Mouse (Mus musculus): ENCODE data around the gene Snd1. TPM values are rescaled to one million over a fixed set of nuclear protein-coding genes. Genes with fewer than 3 reads are reported as not detected.

Snd1 gene
- total and polyA plus RNA-seq, 3 experiments = 83.7 to 377 (median 210) TPM

- no peaks in the 10 kb centered on the region for H3K4me1 ChIP-seq (ENCODE audit: control insufficient read depth in 1 of 2, insufficient read depth in 2 of 2)
- dilution Hi-C loops (cut with MboI; ENCODE audit: extremely low pct_ligation_motif_present, extremely low pct_unique_long_range_greater_than_20kb, low sequenced_read_pairs) = no loop called here
- H3K9ac ChIP-seq (ENCODE audit: insufficient read depth, low read depth) = no peak overlapping the region
- H3K4me3 ChIP-seq (replicated peaks in 1 of 3; ENCODE audit: low read depth in 2 of 3, low read length in 2 of 3, poor library complexity in 1 of 3) = no peak overlapping the region
- H3K27ac ChIP-seq (ENCODE audit: insufficient read depth, low read depth) = no peak overlapping the region
- TF ChIP-seq ZMIZ1 (IDR thresholded peaks at IDR 0.05; ENCODE audit: low read depth, low read length) = no peak
- TF ChIP-seq EP300 (IDR thresholded peaks at IDR 0.05; ENCODE audit: low read length) = no peak
- TF ChIP-seq TCF12 (IDR thresholded peaks at IDR 0.05; ENCODE audit: low read depth, low read length) = no peak
- no peak for TF ChIP-seq RCOR1 (conservative IDR thresholded peaks at IDR 0.05; ENCODE audit: low read depth, low read length)
- no peaks in the 10 kb centered on the region for H3K27me3 ChIP-seq (replicated peaks)
- no peak overlapping the region for H3K4me2 ChIP-seq (ENCODE audit: insufficient read depth, low read depth, poor library complexity, severe bottlenecking)
- H3K36me3 ChIP-seq (replicated peaks in 1 of 2; ENCODE audit: control insufficient read depth in 1 of 2, insufficient read depth in 1 of 2, low read length in 1 of 2) = peaks cover 15 to 35% of the 10 kb centered on the region in 2 experiments
- no peak for DNase-seq (ENCODE audit: extremely low read depth)
- in situ Hi-C loops (cut with MboI; ENCODE audit: low pct_ligation_motif_present, low pct_unique_long_range_greater_than_20kb, low sequenced_read_pairs) = no loop called here
- H3K9me3 ChIP-seq (replicated peaks; ENCODE audit: low read length) = no peaks in the 10 kb centered on the region
- peaks cover 15% of the 10 kb centered on the region for H3K79me2 ChIP-seq (replicated peaks; ENCODE audit: control insufficient read depth, extremely low read depth, insufficient read depth, poor library complexity, severe bottlenecking)
These were observed 170.3 kb downstream of the Snd1 start for GRCm38 (mm10) chr6:28645231-28645630.

GRCm38 (mm10) chr6:28656511-28656910 is 181.6 kb downstream of the Snd1 start:
- in situ Hi-C loops (cut with MboI; ENCODE audit: low pct_ligation_motif_present, low pct_unique_long_range_greater_than_20kb, low sequenced_read_pairs) = no loop called here
- no peaks in the 10 kb centered on the region for H3K9me3 ChIP-seq (replicated peaks; ENCODE audit: low read length)
- no peak overlapping the region for H3K9ac ChIP-seq (ENCODE audit: insufficient read depth, low read depth)
- no peak for TF ChIP-seq SIN3A (IDR thresholded peaks at IDR 0.05; ENCODE audit: low read length)
- no peak for TF ChIP-seq MAX (IDR thresholded peaks at IDR 0.05; ENCODE audit: low read length)
- TF ChIP-seq ELF1 (IDR thresholded peaks at IDR 0.05; ENCODE audit: low read depth, low read length) = no peak
- no peak for TF ChIP-seq UBTF (IDR thresholded peaks at IDR 0.05; ENCODE audit: low read depth, low read length)
- TF ChIP-seq CHD2 (IDR thresholded peaks at IDR 0.05; ENCODE audit: low read length) = no peak
- TF ChIP-seq BHLHE40 (IDR thresholded peaks at IDR 0.05; ENCODE audit: low read depth, low read length) = no peak
- no peak for TF ChIP-seq PAX5 (IDR thresholded peaks at IDR 0.05; ENCODE audit: low read length)
- TF ChIP-seq ZNF384 (IDR thresholded peaks at IDR 0.05; ENCODE audit: low read depth, low read length) = no peak
- peaks cover 7% of the 10 kb centered on the region; the same call in 1 of the 2 replicates for H3K79me2 ChIP-seq (replicated peaks; ENCODE audit: control insufficient read depth, extremely low read depth, insufficient read depth, poor library complexity, severe bottlenecking)
- no peak overlapping the region for H3K4me3 ChIP-seq (replicated peaks in 1 of 3; ENCODE audit: low read depth in 2 of 3, low read length in 2 of 3, poor library complexity in 1 of 3)
- dilution Hi-C loops (cut with MboI; ENCODE audit: extremely low pct_ligation_motif_present, extremely low pct_unique_long_range_greater_than_20kb, low sequenced_read_pairs) = no loop called here
- H3K27me3 ChIP-seq (replicated peaks) = no peaks in the 10 kb centered on the region
- H3K27ac ChIP-seq (ENCODE audit: insufficient read depth, low read depth) = no peak overlapping the region
- no peaks in the 10 kb centered on the region for H3K4me1 ChIP-seq (ENCODE audit: control insufficient read depth in 1 of 2, insufficient read depth in 2 of 2)
- no peak overlapping the region for H3K4me2 ChIP-seq (ENCODE audit: insufficient read depth, low read depth, poor library complexity, severe bottlenecking)
- no peak for DNase-seq (ENCODE audit: extremely low read depth)
- H3K36me3 ChIP-seq (replicated peaks in 1 of 2; ENCODE audit: control insufficient read depth in 1 of 2, insufficient read depth in 1 of 2, low read length in 1 of 2) = peaks cover 8 to 50% of the 10 kb centered on the region in 2 experiments

GRCm38 (mm10) chr6:28663004-28663403 is 188.1 kb downstream of the Snd1 start:
- no peak overlapping the region for H3K4me2 ChIP-seq (ENCODE audit: insufficient read depth, low read depth, poor library complexity, severe bottlenecking)
- peaks cover 6 to 53% of the 10 kb centered on the region in 2 experiments for H3K36me3 ChIP-seq (replicated peaks in 1 of 2; ENCODE audit: control insufficient read depth in 1 of 2, insufficient read depth in 1 of 2, low read length in 1 of 2)
- in situ Hi-C loops (cut with MboI; ENCODE audit: low pct_ligation_motif_present, low pct_unique_long_range_greater_than_20kb, low sequenced_read_pairs) = no loop called here
- H3K9me3 ChIP-seq (replicated peaks; ENCODE audit: low read length) = no peaks in the 10 kb centered on the region
- no peak for DNase-seq (ENCODE audit: extremely low read depth)
- H3K4me3 ChIP-seq (replicated peaks in 1 of 3; ENCODE audit: low read depth in 2 of 3, low read length in 2 of 3, poor library complexity in 1 of 3) = no peak overlapping the region
- H3K9ac ChIP-seq (ENCODE audit: insufficient read depth, low read depth) = no peak overlapping the region
- peaks cover 12% of the 10 kb centered on the region; the same call in 1 of the 2 replicates for H3K79me2 ChIP-seq (replicated peaks; ENCODE audit: control insufficient read depth, extremely low read depth, insufficient read depth, poor library complexity, severe bottlenecking)
- no peaks in the 10 kb centered on the region for H3K4me1 ChIP-seq (ENCODE audit: control insufficient read depth in 1 of 2, insufficient read depth in 2 of 2)
- dilution Hi-C loops (cut with MboI; ENCODE audit: extremely low pct_ligation_motif_present, extremely low pct_unique_long_range_greater_than_20kb, low sequenced_read_pairs) = no loop called here
- no peaks in the 10 kb centered on the region for H3K27me3 ChIP-seq (replicated peaks)
- TF ChIP-seq MAZ (IDR thresholded peaks at IDR 0.05; ENCODE audit: low read depth, low read length) = no peak
- TF ChIP-seq ZC3H11A (IDR thresholded peaks at IDR 0.05; ENCODE audit: low read depth, low read length) = no peak
- no peak for TF ChIP-seq E2F4 (IDR thresholded peaks at IDR 0.05; ENCODE audit: insufficient replicate concordance, low read depth, low read length)
- TF ChIP-seq ZKSCAN1 (IDR thresholded peaks at IDR 0.05; ENCODE audit: borderline replicate concordance, low read depth, low read length) = no peak
- TF ChIP-seq MAFK (IDR thresholded peaks at IDR 0.05; ENCODE audit: insufficient replicate concordance, low read length) = no peak
- TF ChIP-seq MEF2A (IDR thresholded peaks at IDR 0.05; ENCODE audit: borderline replicate concordance, low read depth, low read length) = no peak
- no peak for TF ChIP-seq MAX (IDR thresholded peaks at IDR 0.05; ENCODE audit: low read length)
- TF ChIP-seq UBTF (IDR thresholded peaks at IDR 0.05; ENCODE audit: low read depth, low read length) = no peak
- no peak for TF ChIP-seq NRF1 (IDR thresholded peaks at IDR 0.05; ENCODE audit: low read depth, low read length)
- TF ChIP-seq TBP (conservative IDR thresholded peaks at IDR 0.05; ENCODE audit: low read depth, low read length) = no peak
- no peak for TF ChIP-seq POLR2AphosphoS2 (IDR thresholded peaks at IDR 0.05; ENCODE audit: low read depth, low read length)
- TF ChIP-seq EP300 (IDR thresholded peaks at IDR 0.05; ENCODE audit: low read length) = no peak
- no peak for TF ChIP-seq MYC (IDR thresholded peaks at IDR 0.05; ENCODE audit: low read depth, low read length)
- TF ChIP-seq TCF12 (IDR thresholded peaks at IDR 0.05; ENCODE audit: low read depth, low read length) = no peak
- no peak for TF ChIP-seq USF1 (IDR thresholded peaks at IDR 0.05; ENCODE audit: low read depth, low read length)
- TF ChIP-seq JUN (IDR thresholded peaks at IDR 0.05; ENCODE audit: insufficient read depth, low read depth, low read length) = no peak
- TF ChIP-seq ZMIZ1 (IDR thresholded peaks at IDR 0.05; ENCODE audit: low read depth, low read length) = no peak
- TF ChIP-seq BHLHE40 (IDR thresholded peaks at IDR 0.05; ENCODE audit: low read depth, low read length) = no peak
- no peak overlapping the region for H3K27ac ChIP-seq (ENCODE audit: insufficient read depth, low read depth)
